Mouse (Mus musculus) midbrain, embryonic 16.5 days (tissue): ENCODE results near the gene Tnfrsf1b. TPM values are rescaled to one million over a fixed set of nuclear protein-coding genes. Genes with fewer than 3 reads are reported as not detected.

ENCODE experiments used
- polyA plus RNA-seq: library from polyadenylated mRNA; unstranded; fragments of >200 nt; fragmentation: Nextera tagmentation; extraction: Ambion mirVana; gene quantifications from 2 replicates; pipeline ENCODE4 v1.2.1, GENCODE M21; 2015

The Tnfrsf1b gene
- polyA plus RNA-seq, 1 experiment from 2014 or later = 4.2 TPM

Other genes with a start within 250 kb of the Tnfrsf1b start
- 8.9 and 9.7 TPM in 2 replicates for gene Vps13d, start 51.9 kb downstream of the Tnfrsf1b start, polyA plus RNA-seq
- gene Tnfrsf8, start 68.3 kb upstream of the Tnfrsf1b start, polyA plus RNA-seq = 0.73 and 1.0 TPM in 2 replicates